Mouse (Mus musculus) neural tube, embryonic 11.5 days (tissue): ENCODE measurements around the gene Map4. TPM values are rescaled to one million over a fixed set of nuclear protein-coding genes. Genes with fewer than 3 reads are reported as not detected.

Source experiments
- ATAC-seq: fragments of 200-750 bp; cut with Nextera tagmentation; 2 replicates; pipeline ENCODE4 v1.8.0; 2017; ENCODE audit warnings: moderate number of reproducible peaks, mild to moderate bottlenecking, moderate TSS enrichment, moderate library complexity; ENCODE audit not compliant: insufficient read depth, low FRiP score, low TSS enrichment
- DNase-seq: peaks from one replicate; pipeline ENCODE4 v3.0.0-alpha.2; 2015; ENCODE audit warnings: low spot score
- H3K27ac ChIP-seq: fragments of 300-500 bp; sonication (generic); 2 replicates; pipeline ENCODE4 v1.5.1; 2014; ENCODE audit warnings: low read depth, mild to moderate bottlenecking, low read length
- H3K27me3 ChIP-seq: fragments of 300-500 bp; sonication (generic); 2 replicates; pipeline ENCODE4 v1.6.1; 2014; ENCODE audit warnings: mild to moderate bottlenecking, low read length, mixed read lengths; ENCODE audit not compliant: control insufficient read depth, insufficient read depth
- H3K36me3 ChIP-seq: fragments of 300-500 bp; sonication (generic); 2 replicates; pipeline ENCODE4 v1.6.1; 2014; ENCODE audit warnings: mild to moderate bottlenecking, low read length, moderate library complexity, mixed read lengths; ENCODE audit not compliant: control insufficient read depth, insufficient read depth
- H3K4me1 ChIP-seq: fragments of 300-500 bp; sonication (generic); 2 replicates; pipeline ENCODE4 v1.6.1; 2014; ENCODE audit warnings: low read length, mixed read lengths; ENCODE audit not compliant: control insufficient read depth, insufficient read depth
- H3K4me2 ChIP-seq: fragments of 300-500 bp; sonication (generic); 2 replicates; pipeline ENCODE4 v1.6.1; 2014; ENCODE audit warnings: low read depth, mild to moderate bottlenecking, moderate library complexity
- H3K4me3 ChIP-seq: fragments of 300-500 bp; sonication (generic); 2 replicates; pipeline ENCODE4 v1.5.1; 2014; ENCODE audit warnings: low read depth, low read length
- H3K9ac ChIP-seq: fragments of 300-500 bp; sonication (generic); 2 replicates; pipeline ENCODE4 v1.6.1; 2014; ENCODE audit warnings: mild to moderate bottlenecking, low read length
- H3K9me3 ChIP-seq: fragments of 300-500 bp; sonication (generic); 2 replicates; pipeline ENCODE4 v1.6.1; 2016; ENCODE audit warnings: low read length; ENCODE audit not compliant: control insufficient read depth
- WGBS: fragments of 180-500 bp; shearing (Covaris S2); extraction: QIAGEN DNeasy Blood & Tissue Kit; methylation state at CpG from one replicate; pipeline ENCODE4 v1.1.7; 2014; 5-methylcytosine and 5-hydroxymethylcytosine counted together
- polyA plus RNA-seq: library from polyadenylated mRNA; unstranded; fragments of >200 nt; fragmentation: Nextera tagmentation; extraction: Ambion mirVana; gene quantifications from 2 replicates; pipeline ENCODE4 v1.2.1, GENCODE M21; 2014

Gene Map4
- polyA plus RNA-seq, 1 experiment from 2014 or later = 129 TPM

DNA sequence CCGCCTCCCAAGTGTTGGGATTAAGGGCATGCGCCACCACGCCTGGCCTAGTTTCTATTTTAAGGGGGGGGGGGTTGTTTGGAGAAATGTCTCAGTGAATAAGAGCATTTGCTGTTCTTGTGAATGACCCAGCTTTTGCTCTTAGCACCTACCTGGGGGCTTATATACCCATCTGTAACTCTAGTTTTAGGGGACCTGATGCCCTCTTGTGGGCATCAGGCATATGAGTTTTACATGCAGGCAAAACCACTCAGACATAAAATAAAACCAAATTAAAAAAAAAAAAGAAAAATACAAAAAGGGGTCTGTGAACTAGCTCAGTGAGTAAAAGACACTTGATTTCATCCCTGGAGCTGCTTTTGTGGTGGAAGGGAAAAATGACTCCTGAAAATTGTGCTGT lies 8.1 kb downstream of the Map4 start:
- no peak for ATAC-seq
- H3K27me3 ChIP-seq = no peaks in the 10 kb centered on the region
- DNase-seq = no peak
- no peaks in the 10 kb centered on the region for H3K36me3 ChIP-seq
- H3K4me1 ChIP-seq = no peaks in the 10 kb centered on the region
- 100% methylated on average over 3 of the region's 3 CpGs for WGBS
- H3K4me3 ChIP-seq = no peak overlapping the region
- no peaks in the 10 kb centered on the region for H3K9me3 ChIP-seq
- no peak overlapping the region for H3K4me2 ChIP-seq
- H3K9ac ChIP-seq = no peak overlapping the region
- H3K27ac ChIP-seq = no peak overlapping the region

DNA sequence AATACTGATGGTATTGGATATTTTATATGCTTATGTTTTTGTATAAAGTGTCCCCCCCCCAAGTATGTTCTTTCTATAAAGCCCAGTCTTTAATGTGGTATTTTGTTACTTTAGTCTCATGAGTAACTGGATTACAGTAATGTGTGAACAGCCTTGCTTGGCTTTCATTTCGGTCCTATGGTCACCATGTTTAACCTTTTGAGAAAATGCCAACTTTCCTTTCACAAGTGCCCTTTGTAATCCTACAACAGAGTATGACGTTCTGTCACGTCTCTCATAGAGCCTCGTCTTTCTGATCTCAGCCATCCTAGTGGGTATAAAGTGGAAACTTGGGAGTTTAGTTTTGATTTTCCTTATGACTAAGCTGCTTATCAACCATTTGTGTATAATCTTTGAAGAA lies 11.5 kb downstream of the Map4 start:
- H3K36me3 ChIP-seq = no peaks in the 10 kb centered on the region
- no peak overlapping the region for H3K4me3 ChIP-seq
- H3K4me2 ChIP-seq = no peak overlapping the region
- H3K9me3 ChIP-seq = no peaks in the 10 kb centered on the region
- no peak overlapping the region for H3K9ac ChIP-seq
- no peaks in the 10 kb centered on the region for H3K27me3 ChIP-seq
- 90% methylated on average over 4 of the region's 4 CpGs for WGBS
- H3K27ac ChIP-seq = no peak overlapping the region
- H3K4me1 ChIP-seq = no peaks in the 10 kb centered on the region
- no peak for ATAC-seq
- DNase-seq = no peak

DNA sequence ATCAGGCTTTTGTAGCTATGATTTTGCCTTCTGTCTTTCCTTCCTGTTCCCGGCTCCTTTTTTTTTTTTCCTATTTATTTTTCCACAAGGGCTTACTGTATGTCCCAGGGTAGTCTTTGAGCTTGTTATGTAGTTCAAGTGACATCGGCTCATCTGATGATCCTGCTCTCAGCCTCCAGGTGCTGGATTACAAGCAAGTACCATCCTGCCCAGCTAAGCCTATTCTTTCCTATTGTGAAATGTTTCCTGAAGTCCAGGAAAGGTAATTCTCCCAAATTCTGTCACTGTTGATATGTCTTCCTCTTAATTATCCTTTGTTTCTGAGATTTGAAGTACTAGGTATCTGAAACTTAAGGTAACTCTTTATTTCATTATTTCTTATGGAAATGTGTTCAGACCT lies 13.5 kb downstream of the Map4 start:
- DNase-seq = no peak
- WGBS = 86% methylated on average over 2 of the region's 2 CpGs
- no peaks in the 10 kb centered on the region for H3K36me3 ChIP-seq
- H3K27ac ChIP-seq = no peak overlapping the region
- ATAC-seq = no peak
- H3K27me3 ChIP-seq = no peaks in the 10 kb centered on the region
- no peak overlapping the region for H3K9ac ChIP-seq
- no peaks in the 10 kb centered on the region for H3K9me3 ChIP-seq
- no peaks in the 10 kb centered on the region for H3K4me1 ChIP-seq
- no peak overlapping the region for H3K4me2 ChIP-seq
- H3K4me3 ChIP-seq = no peak overlapping the region

DNA sequence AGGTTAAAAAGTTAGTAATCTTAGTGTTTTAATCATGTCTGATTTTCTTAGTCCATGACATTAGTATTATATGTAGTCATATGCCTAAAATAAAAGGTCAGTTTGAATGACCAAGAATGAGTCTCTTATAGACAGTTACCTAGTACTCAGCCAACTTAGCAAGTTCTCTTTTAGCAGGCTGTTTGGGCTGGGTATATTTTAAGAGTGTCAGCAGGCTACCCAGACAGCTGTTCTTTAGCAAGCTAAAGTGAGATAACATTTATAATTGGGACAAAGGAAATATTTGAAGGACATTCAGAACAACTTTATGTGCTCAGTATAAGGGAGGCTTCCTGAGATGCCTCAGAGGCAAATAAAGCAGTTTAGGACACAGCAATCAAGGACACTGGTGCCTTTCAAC lies 17.3 kb downstream of the Map4 start:
- no peak overlapping the region for H3K27ac ChIP-seq
- no peak overlapping the region for H3K9ac ChIP-seq
- H3K27me3 ChIP-seq = no peaks in the 10 kb centered on the region
- H3K4me2 ChIP-seq = no peak overlapping the region
- no peaks in the 10 kb centered on the region for H3K36me3 ChIP-seq
- no peaks in the 10 kb centered on the region for H3K4me1 ChIP-seq
- DNase-seq = no peak
- H3K4me3 ChIP-seq = no peak overlapping the region
- H3K9me3 ChIP-seq = no peaks in the 10 kb centered on the region
- ATAC-seq = no peak

DNA sequence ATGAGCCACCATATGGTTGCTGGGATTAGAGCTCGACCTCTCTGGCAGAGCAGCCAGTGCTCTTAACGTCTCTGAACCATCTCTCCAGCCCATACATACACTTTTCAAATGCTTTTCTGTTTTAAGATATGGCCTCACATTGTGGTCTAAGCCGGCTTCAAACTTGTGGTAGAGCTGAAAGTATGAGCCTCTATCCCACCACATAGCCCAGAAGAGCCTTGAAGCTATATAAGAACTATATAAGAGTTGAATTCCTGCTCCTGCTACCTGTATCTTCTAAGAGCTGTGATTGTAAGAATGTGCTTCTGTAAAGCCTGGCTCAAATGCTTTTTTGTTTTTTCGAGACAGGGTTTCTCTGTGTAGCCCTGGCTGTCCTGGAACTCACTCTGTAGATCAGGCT lies 18.5 kb downstream of the Map4 start:
- Histone ChIP-seq H3K27me3 (no peaks in the 10 kb centered on the region), H3K9me3 (no peaks in the 10 kb centered on the region), H3K9ac (no peak overlapping the region), H3K36me3 (no peaks in the 10 kb centered on the region), H3K27ac (no peak overlapping the region), H3K4me3 (no peak overlapping the region), H3K4me1 (no peaks in the 10 kb centered on the region), H3K4me2 (no peak overlapping the region)
- ATAC-seq (no peak), DNase-seq (no peak)
- WGBS = 90% methylated on average over 4 of the region's 4 CpGs

DNA sequence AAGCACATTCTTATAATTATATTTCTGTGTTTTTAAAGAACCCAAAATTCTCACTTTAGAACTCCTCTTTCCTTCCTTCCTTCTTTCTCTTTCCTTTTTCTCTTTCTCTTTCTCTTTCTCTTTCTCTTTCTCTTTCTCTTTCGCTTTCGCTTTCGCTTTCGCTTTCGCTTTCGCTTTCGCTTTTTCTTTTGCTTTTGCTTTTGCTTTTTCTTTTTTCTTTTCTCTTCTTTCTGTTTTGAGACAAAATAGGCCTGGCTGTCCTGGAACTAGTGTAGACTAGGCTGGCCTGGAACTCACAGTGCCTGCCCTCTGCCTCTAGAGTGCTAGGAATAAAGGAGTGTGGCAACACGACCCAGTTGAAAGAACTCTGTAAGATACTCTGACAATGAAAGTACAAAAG lies 22.3 kb downstream of the Map4 start:
- DNase-seq = no peak
- H3K36me3 ChIP-seq = no peaks in the 10 kb centered on the region
- H3K27ac ChIP-seq = no peak overlapping the region
- no peaks in the 10 kb centered on the region for H3K9me3 ChIP-seq
- no peak overlapping the region for H3K4me3 ChIP-seq
- WGBS = 90% methylated on average over 8 of the region's 8 CpGs
- no peaks in the 10 kb centered on the region for H3K27me3 ChIP-seq
- H3K9ac ChIP-seq = no peak overlapping the region
- no peak overlapping the region for H3K4me2 ChIP-seq
- no peak for ATAC-seq
- H3K4me1 ChIP-seq = no peaks in the 10 kb centered on the region

DNA sequence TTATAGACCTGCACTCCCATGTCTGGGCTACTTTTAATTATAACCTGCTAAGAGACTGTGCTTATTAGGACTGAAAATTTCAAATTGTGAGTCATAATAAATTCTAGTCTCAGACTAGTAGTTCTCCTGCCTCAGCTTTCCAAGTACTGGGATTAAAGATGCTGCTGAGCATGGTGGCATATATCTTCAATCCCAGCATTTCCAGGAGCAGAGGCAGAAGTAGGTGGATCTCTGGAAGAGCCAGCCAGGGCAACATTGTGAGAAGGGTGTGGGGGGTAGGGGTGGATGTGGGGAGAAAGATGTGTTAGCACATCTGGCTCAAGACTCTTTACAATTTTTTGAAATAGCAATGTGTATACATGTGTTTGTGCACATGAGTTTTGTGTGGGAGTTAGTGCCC lies 23.4 kb downstream of the Map4 start:
- no peaks in the 10 kb centered on the region for H3K27me3 ChIP-seq
- DNase-seq = no peak
- H3K27ac ChIP-seq = no peak overlapping the region
- no peak overlapping the region for H3K9ac ChIP-seq
- H3K4me3 ChIP-seq = no peak overlapping the region
- H3K9me3 ChIP-seq = no peaks in the 10 kb centered on the region
- no peak for ATAC-seq
- H3K4me2 ChIP-seq = no peak overlapping the region
- H3K36me3 ChIP-seq = no peaks in the 10 kb centered on the region
- H3K4me1 ChIP-seq = no peaks in the 10 kb centered on the region

DNA sequence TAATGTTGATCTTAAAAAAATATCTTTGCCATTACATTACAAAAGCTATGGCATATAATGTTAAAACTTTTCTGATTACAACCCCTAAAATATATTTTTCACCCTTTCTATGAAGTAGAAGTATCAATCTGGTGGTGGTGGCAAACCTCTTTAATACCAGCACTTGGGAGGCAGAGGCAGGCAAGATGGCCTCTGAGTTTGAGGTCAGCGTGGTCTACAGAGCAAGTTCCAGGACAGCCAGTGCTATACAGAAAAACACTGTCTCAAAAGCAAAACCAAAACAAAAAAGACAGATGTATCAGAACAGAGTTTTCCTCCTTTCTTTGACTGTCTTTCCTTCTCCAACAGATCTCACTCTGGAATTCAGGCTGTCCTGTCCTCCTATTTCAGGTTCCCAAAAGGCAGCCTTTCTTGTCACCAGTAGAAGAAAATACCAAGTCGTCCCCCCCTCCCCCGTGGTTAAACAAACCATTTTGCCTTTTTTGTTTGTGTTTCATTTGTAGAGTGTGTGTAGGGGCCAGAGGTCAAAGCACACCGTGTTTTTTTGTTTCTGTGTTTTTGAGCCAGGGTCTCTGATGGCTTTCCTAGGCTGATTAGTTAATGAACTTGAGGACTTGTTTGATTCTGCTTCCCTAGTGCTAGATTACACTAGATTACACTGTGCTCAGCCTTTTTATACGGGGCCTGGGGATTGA lies 28.3 kb downstream of the Map4 start:
- no peak overlapping the region for H3K4me3 ChIP-seq
- DNase-seq (no peak), ATAC-seq (no peak)
- H3K36me3 ChIP-seq = no peaks in the 10 kb centered on the region
- WGBS = 58% methylated on average over 5 of the region's 5 CpGs
- H3K4me2 ChIP-seq = no peak overlapping the region
- H3K4me1 ChIP-seq = no peaks in the 10 kb centered on the region
- H3K27ac ChIP-seq = no peak overlapping the region
- no peaks in the 10 kb centered on the region for H3K27me3 ChIP-seq
- H3K9me3 ChIP-seq = no peaks in the 10 kb centered on the region
- no peak overlapping the region for H3K9ac ChIP-seq

DNA sequence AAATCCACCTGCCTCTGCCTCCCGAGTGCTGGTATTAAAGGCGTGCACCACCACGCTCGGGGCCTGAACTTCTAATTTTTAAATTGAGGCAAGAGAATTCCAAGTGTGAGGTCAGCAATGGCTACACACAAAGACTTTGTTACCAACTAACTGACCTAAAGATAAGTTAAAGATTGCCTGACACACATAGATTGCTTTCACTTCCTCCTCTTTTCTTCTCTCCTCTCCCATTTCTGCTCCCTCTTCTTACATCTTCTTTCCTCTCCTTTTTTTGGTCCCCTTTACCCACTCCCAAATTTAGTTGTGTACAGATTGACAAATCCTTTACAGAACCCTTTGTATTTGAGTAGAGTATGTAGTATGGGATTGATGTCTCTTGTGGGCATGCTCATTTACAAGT lies 29.3 kb downstream of the Map4 start:
- no peaks in the 10 kb centered on the region for H3K4me1 ChIP-seq
- H3K4me2 ChIP-seq = no peak overlapping the region
- no peak overlapping the region for H3K27ac ChIP-seq
- no peaks in the 10 kb centered on the region for H3K36me3 ChIP-seq
- ATAC-seq = no peak
- no peaks in the 10 kb centered on the region for H3K27me3 ChIP-seq
- 98% methylated on average over 4 of the region's 4 CpGs for WGBS
- no peaks in the 10 kb centered on the region for H3K9me3 ChIP-seq
- no peak overlapping the region for H3K9ac ChIP-seq
- no peak overlapping the region for H3K4me3 ChIP-seq
- DNase-seq = no peak
